Mouse (Mus musculus): Measurements from ENCODE around the gene Ang. TPM values are rescaled to one million over a fixed set of nuclear protein-coding genes. Genes with fewer than 3 reads are reported as not detected.

Gene Ang
- polyA plus RNA-seq, 1 experiment from 2014 or later, result 3.2 TPM

DNA sequence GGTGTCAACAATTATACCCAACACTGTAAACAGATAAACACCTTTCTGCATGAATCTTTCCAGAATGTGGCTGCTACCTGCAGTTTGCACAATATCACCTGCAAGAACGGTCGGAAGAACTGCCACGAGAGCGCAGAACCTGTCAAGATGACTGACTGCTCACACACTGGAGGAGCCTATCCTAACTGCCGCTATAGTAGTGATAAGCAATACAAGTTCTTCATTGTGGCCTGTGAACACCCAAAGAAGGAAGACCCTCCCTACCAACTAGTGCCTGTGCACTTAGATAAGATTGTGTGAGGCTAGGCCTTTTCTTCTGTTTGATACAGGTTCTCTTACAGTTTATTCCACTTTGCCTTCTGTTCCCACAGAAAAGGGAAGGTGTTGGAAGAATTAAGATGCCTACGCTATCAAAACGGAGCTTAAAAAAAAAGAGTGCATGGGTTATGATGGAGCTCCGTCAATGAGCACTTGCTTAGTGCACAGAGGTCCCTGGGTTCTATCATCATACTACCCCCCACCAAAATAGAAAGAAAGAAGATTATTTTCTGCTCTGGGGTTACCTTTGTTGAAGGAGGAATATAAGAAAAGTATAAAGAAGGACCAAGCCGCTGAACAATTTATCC, 39.5 kb downstream of the Ang start:
- Histone ChIP-seq H3K27ac (ENCODE audit: poor library complexity, severe bottlenecking) (no peak overlapping the region), H3K4me2 (peak overlapping the region; percentile 6; the same call in 1 of the 2 replicates), H3K4me1 (replicated peaks) (peaks cover 12% of the 10 kb centered on the region; the same call in 1 of the 2 replicates), H3K36me3 (no peaks in the 10 kb centered on the region), H3K4me3 (no peak overlapping the region), H3K9me3 (replicated peaks) (no peaks in the 10 kb centered on the region; the same call in 1 of the 2 replicates), H3K27me3 (replicated peaks) (no peaks in the 10 kb centered on the region), H3K9ac (no peak overlapping the region)
- no peak for ATAC-seq (ENCODE audit: insufficient number of reproducible peaks, low FRiP score)
- 46% methylated on average over 9 of the region's 9 CpGs for WGBS

GRCm38 (mm10) chr14:51131086-51131815, 40.3 kb downstream of the Ang start:
- no peak for ATAC-seq (ENCODE audit: insufficient number of reproducible peaks, low FRiP score)
- H3K4me2 ChIP-seq, result no peak overlapping the region
- no peaks in the 10 kb centered on the region for H3K27me3 ChIP-seq (replicated peaks)
- H3K27ac ChIP-seq (ENCODE audit: poor library complexity, severe bottlenecking), result no peak overlapping the region
- no peaks in the 10 kb centered on the region for H3K9me3 ChIP-seq (replicated peaks)
- no peak overlapping the region for H3K9ac ChIP-seq
- WGBS, result 75% methylated on average over 7 of the region's 7 CpGs
- H3K4me3 ChIP-seq, result no peak overlapping the region
- peaks cover 12% of the 10 kb centered on the region; the same call in 1 of the 2 replicates for H3K4me1 ChIP-seq (replicated peaks)
- H3K36me3 ChIP-seq, result no peaks in the 10 kb centered on the region

GRCm38 (mm10) chr14:51132372-51132771, 41.4 kb downstream of the Ang start:
- H3K27ac ChIP-seq (ENCODE audit: poor library complexity, severe bottlenecking), result no peak overlapping the region
- H3K36me3 ChIP-seq, result no peaks in the 10 kb centered on the region
- H3K4me2 ChIP-seq, result no peak overlapping the region
- H3K9me3 ChIP-seq (replicated peaks), result no peaks in the 10 kb centered on the region
- WGBS, result 86% methylated on average over 4 of the region's 4 CpGs
- no peak overlapping the region for H3K4me3 ChIP-seq
- H3K9ac ChIP-seq, result no peak overlapping the region
- peaks cover 12% of the 10 kb centered on the region; the same call in 1 of the 2 replicates for H3K4me1 ChIP-seq (replicated peaks)
- ATAC-seq (ENCODE audit: insufficient number of reproducible peaks, low FRiP score), result 0 out of 2 replicates have a peak, but pooled peaks have one; percentile 61
- H3K27me3 ChIP-seq (replicated peaks), result no peaks in the 10 kb centered on the region

GRCm38 (mm10) chr14:51140342-51140741, 49.4 kb downstream of the Ang start:
- Histone ChIP-seq H3K27ac (ENCODE audit: poor library complexity, severe bottlenecking) (no peak overlapping the region), H3K4me3 (no peak overlapping the region)

GRCm38 (mm10) chr14:51142119-51142518, 51.2 kb downstream of the Ang start:
- H3K4me3 ChIP-seq, result no peak overlapping the region
- no peak overlapping the region for H3K4me2 ChIP-seq
- no peak overlapping the region for H3K27ac ChIP-seq (ENCODE audit: poor library complexity, severe bottlenecking)
- H3K9ac ChIP-seq, result no peak overlapping the region
- no peaks in the 10 kb centered on the region for H3K27me3 ChIP-seq (replicated peaks)
- 85% methylated on average over 4 of the region's 4 CpGs for WGBS
- H3K9me3 ChIP-seq (replicated peaks), result no peaks in the 10 kb centered on the region
- peaks cover 12% of the 10 kb centered on the region; the same call in 1 of the 2 replicates for H3K4me1 ChIP-seq (replicated peaks)
- no peak for ATAC-seq (ENCODE audit: insufficient number of reproducible peaks, low FRiP score)
- no peaks in the 10 kb centered on the region for H3K36me3 ChIP-seq

More at GRCm38 (mm10) chr14:51140342-51140741, 49.4 kb downstream of the Ang start:
- ATAC-seq (ENCODE audit: insufficient number of reproducible peaks, low FRiP score), result peak; percentile 76; the same call in 1 of the 2 replicates
- Histone ChIP-seq H3K4me1 (replicated peaks) (peaks cover 9% of the 10 kb centered on the region; the same call in 1 of the 2 replicates), H3K9ac (no peak overlapping the region), H3K9me3 (replicated peaks) (no peaks in the 10 kb centered on the region), H3K27me3 (replicated peaks) (no peaks in the 10 kb centered on the region), H3K36me3 (no peaks in the 10 kb centered on the region), H3K4me2 (no peak overlapping the region)
- WGBS, result 70% methylated on average over 2 of the region's 2 CpGs

DNA sequence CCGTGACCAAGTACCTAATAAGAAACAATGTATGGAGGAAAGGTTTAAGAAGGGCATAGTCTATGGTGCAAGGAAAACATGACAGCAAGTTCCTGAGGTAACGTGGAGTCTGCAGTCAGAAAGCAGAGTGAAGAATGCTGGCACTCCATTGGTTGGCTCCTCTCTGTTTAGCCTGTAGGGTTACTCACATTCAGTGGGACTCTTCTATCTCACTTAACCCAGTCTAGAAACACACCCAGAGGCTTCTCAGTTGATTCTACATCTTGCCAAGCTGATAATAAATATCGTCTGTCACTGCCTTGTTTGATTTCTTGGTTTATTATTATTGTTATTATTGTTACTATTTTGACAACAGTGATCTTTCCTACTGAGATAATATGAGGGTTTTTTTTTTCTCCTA, 51.6 kb downstream of the Ang start:
- ATAC-seq (ENCODE audit: insufficient number of reproducible peaks, low FRiP score), result no peak

GRCm38 (mm10) chr14:51143287-51143686, 52.3 kb downstream of the Ang start:
- peaks cover 20% of the 10 kb centered on the region; the same call in 1 of the 2 replicates for H3K4me1 ChIP-seq (replicated peaks)
- 49% methylated on average over 4 of the region's 4 CpGs for WGBS

More for the DNA sequence above, 51.6 kb downstream of the Ang start:
- Histone ChIP-seq H3K4me2 (no peak overlapping the region), H3K4me3 (no peak overlapping the region), H3K36me3 (no peaks in the 10 kb centered on the region), H3K27ac (ENCODE audit: poor library complexity, severe bottlenecking) (no peak overlapping the region), H3K9ac (no peak overlapping the region), H3K27me3 (replicated peaks) (no peaks in the 10 kb centered on the region), H3K4me1 (replicated peaks) (peaks cover 14% of the 10 kb centered on the region; the same call in 1 of the 2 replicates), H3K9me3 (replicated peaks) (no peaks in the 10 kb centered on the region)
- 75% methylated on average over 3 of the region's 3 CpGs for WGBS

GRCm38 (mm10) chr14:51143937-51144336, 53.0 kb downstream of the Ang start:
- H3K27me3 ChIP-seq (replicated peaks), result no peaks in the 10 kb centered on the region
- H3K27ac ChIP-seq (ENCODE audit: poor library complexity, severe bottlenecking), result no peak overlapping the region
- WGBS, result 45% methylated on average over 2 of the region's 2 CpGs
- ATAC-seq (ENCODE audit: insufficient number of reproducible peaks, low FRiP score), result no peak
- H3K4me1 ChIP-seq (replicated peaks), result peaks cover 20% of the 10 kb centered on the region; the same call in 1 of the 2 replicates
- H3K9ac ChIP-seq, result no peak overlapping the region
- no peak overlapping the region for H3K4me2 ChIP-seq
- no peaks in the 10 kb centered on the region for H3K36me3 ChIP-seq
- no peaks in the 10 kb centered on the region for H3K9me3 ChIP-seq (replicated peaks)
- H3K4me3 ChIP-seq, result no peak overlapping the region

More at GRCm38 (mm10) chr14:51143287-51143686, 52.3 kb downstream of the Ang start:
- Histone ChIP-seq H3K27me3 (replicated peaks) (no peaks in the 10 kb centered on the region), H3K4me2 (no peak overlapping the region), H3K4me3 (no peak overlapping the region), H3K36me3 (no peaks in the 10 kb centered on the region), H3K9me3 (replicated peaks) (no peaks in the 10 kb centered on the region), H3K9ac (no peak overlapping the region), H3K27ac (ENCODE audit: poor library complexity, severe bottlenecking) (no peak overlapping the region)
- no peak for ATAC-seq (ENCODE audit: insufficient number of reproducible peaks, low FRiP score)

DNA sequence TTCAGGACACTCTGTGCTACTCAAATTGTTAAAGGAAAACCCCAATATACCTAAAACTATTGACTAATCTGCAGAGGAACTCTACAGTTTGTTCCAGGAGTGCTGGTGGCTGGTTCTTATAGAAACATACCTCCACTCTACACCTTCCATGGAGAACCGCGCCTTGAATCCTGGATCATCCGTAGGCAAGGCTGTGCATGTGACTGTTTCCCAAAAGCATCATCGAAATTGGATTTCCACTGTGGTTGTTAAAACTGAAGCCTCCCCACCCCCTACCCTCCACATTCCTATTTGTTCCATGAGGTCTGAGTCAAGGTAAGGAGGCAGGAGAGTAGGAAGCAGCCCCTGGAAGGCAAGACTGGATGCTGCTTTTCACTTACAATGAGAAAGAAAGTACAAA, 53.5 kb downstream of the Ang start:
- no peak overlapping the region for H3K27ac ChIP-seq (ENCODE audit: poor library complexity, severe bottlenecking)
- H3K27me3 ChIP-seq (replicated peaks), result no peaks in the 10 kb centered on the region
- H3K4me1 ChIP-seq (replicated peaks), result peaks cover 20% of the 10 kb centered on the region; the same call in 1 of the 2 replicates
- H3K36me3 ChIP-seq, result no peaks in the 10 kb centered on the region
- 93% methylated on average over 4 of the region's 4 CpGs for WGBS
- no peak overlapping the region for H3K4me3 ChIP-seq
- ATAC-seq (ENCODE audit: insufficient number of reproducible peaks, low FRiP score), result no peak
- H3K9me3 ChIP-seq (replicated peaks), result no peaks in the 10 kb centered on the region
- H3K9ac ChIP-seq, result no peak overlapping the region
- no peak overlapping the region for H3K4me2 ChIP-seq

DNA sequence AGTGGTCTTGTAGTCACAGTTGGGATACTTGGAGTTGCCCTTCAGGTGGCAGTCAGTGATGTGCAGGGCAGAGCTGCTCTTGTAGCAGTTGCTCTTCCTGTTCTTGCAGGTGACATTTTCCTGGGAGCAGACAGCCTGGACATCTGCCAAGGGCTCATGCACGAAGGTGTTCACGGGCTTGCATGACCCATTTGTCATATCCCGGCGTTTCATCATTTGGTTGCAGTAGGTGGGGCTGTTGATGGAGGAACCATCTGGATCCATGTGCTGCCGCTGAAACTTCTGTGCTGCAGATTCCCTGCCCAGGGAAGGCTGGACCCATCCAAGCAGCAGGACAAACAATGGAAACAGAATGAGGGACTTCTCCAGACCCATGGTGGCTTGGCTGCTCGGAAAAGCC, 54.6 kb downstream of the Ang start:
- Histone ChIP-seq H3K4me3 (no peak overlapping the region), H3K9ac (no peak overlapping the region), H3K4me1 (replicated peaks) (peaks cover 20% of the 10 kb centered on the region; the same call in 1 of the 2 replicates), H3K36me3 (no peaks in the 10 kb centered on the region), H3K27ac (ENCODE audit: poor library complexity, severe bottlenecking) (no peak overlapping the region), H3K27me3 (replicated peaks) (no peaks in the 10 kb centered on the region), H3K9me3 (replicated peaks) (no peaks in the 10 kb centered on the region), H3K4me2 (no peak overlapping the region)
- WGBS, result 86% methylated on average over 6 of the region's 6 CpGs
- ATAC-seq (ENCODE audit: insufficient number of reproducible peaks, low FRiP score), result no peak

GRCm38 (mm10) chr14:51146685-51147084, 55.7 kb downstream of the Ang start, which contains the start of gene Rnase1:
Gene Rnase1, minus strand, starts transcription at chr14:51146785.
- Histone ChIP-seq H3K27ac (ENCODE audit: poor library complexity, severe bottlenecking) (no peak within 1 kb of the TSS), H3K9ac (no peak within 1 kb of the TSS), H3K4me1 (replicated peaks) (peaks cover 20% of the 10 kb centered on the region; the same call in 1 of the 2 replicates), H3K4me2 (no peak within 1 kb of the TSS), H3K9me3 (replicated peaks) (no peaks in the 10 kb centered on the region), H3K36me3 (no peaks in the 10 kb centered on the region), H3K27me3 (replicated peaks) (no peaks in the 10 kb centered on the region), H3K4me3 (no peak within 1 kb of the TSS)
- ATAC-seq (ENCODE audit: insufficient number of reproducible peaks, low FRiP score), result no peak
- WGBS, result 48% methylated on average over 2 of the region's 2 CpGs

All from heart, embryonic 12.5 days (tissue).